In genomic region chr5:76025996-76026665, GRCm38 (mm10) we compare ENCODE assay signal across 8 mouse cellular contexts. TPM values are rescaled to one million over a fixed set of nuclear protein-coding genes. Genes with fewer than 3 reads are reported as not detected.
DNase-seq lines count a peak whose midpoint lies in the region; ATAC-seq and TF ChIP-seq lines count a peak whose summit lies in the region.

No protein-coding gene starts in this region.

- peak; percentile 88 for DNase-seq in heart, adult 11 months
- peak; percentile 22 for DNase-seq in right cerebral cortex, postnatal 14 days
- DNase-seq in right cerebral cortex, postnatal 10 days (ENCODE audit: low spot score in 2 of 2) = no peak
- DNase-seq in cerebellum, postnatal 10 days = peak; percentile 42 to 53
- DNase-seq in lung, postnatal 0 days (ENCODE audit: low spot score) = peak; percentile 50
- DNase-seq in testis, postnatal 10 days (ENCODE audit: low spot score) = no peak
- no peak for DNase-seq in layer of hippocampus, adult 9-10 months (ENCODE audit: low spot score)

- H3K9me3 ChIP-seq in heart, embryonic 12.5 days (replicated peaks) = no peaks in the 10 kb centered on the region
- H3K9me3 ChIP-seq in lung, postnatal 0 days (ENCODE audit: low read length) = no peaks in the 10 kb centered on the region

- TF ChIP-seq EP300 in lung, postnatal 0 days (IDR thresholded peaks at IDR 0.05) = no peak

- no peaks in the 10 kb centered on the region for H3K27me3 ChIP-seq in heart, embryonic 12.5 days (replicated peaks)
- no peaks in the 10 kb centered on the region for H3K27me3 ChIP-seq in lung, postnatal 0 days (replicated peaks; ENCODE audit: insufficient read depth, low read length)

- peak; percentile 73 for TF ChIP-seq CTCF in lung, postnatal 0 days (IDR thresholded peaks at IDR 0.05)

- no peak overlapping the region for H3K4me3 ChIP-seq in heart, embryonic 12.5 days
- no peak overlapping the region for H3K4me3 ChIP-seq in lung, postnatal 0 days (ENCODE audit: low read depth, low read length)

- no peak overlapping the region for H3K4me2 ChIP-seq in heart, embryonic 12.5 days
- no peak overlapping the region for H3K4me2 ChIP-seq in lung, postnatal 0 days (replicated peaks; ENCODE audit: low read depth, low read length)

- no peaks in the 10 kb centered on the region for H3K36me3 ChIP-seq in heart, embryonic 12.5 days
- no peaks in the 10 kb centered on the region for H3K36me3 ChIP-seq in lung, postnatal 0 days (ENCODE audit: insufficient read depth, low read length)

- H3K9ac ChIP-seq in heart, embryonic 12.5 days = no peak overlapping the region
- H3K9ac ChIP-seq in lung, postnatal 0 days (replicated peaks; ENCODE audit: low read depth) = no peak overlapping the region

- ATAC-seq in heart, embryonic 12.5 days (ENCODE audit: insufficient number of reproducible peaks, low FRiP score) = no peak
- ATAC-seq in lung, postnatal 0 days = no peak

- 52% methylated on average over 4 of the region's 4 CpGs for WGBS in heart, embryonic 12.5 days
- WGBS in lung, postnatal 0 days = 47% methylated on average over 4 of the region's 4 CpGs

- no peak overlapping the region for H3K27ac ChIP-seq in heart, embryonic 12.5 days (ENCODE audit: poor library complexity, severe bottlenecking)
- no peak overlapping the region for H3K27ac ChIP-seq in lung, postnatal 0 days (ENCODE audit: low read length)

- H3K4me1 ChIP-seq in heart, embryonic 12.5 days (replicated peaks) = peaks cover 19% of the 10 kb centered on the region
- H3K4me1 ChIP-seq in lung, postnatal 0 days (ENCODE audit: insufficient read depth, low read depth, low read length) = no peaks in the 10 kb centered on the region

RNA-seq across cellular contexts. Expression of gene Kdr, which starts 47.9 kb away (rescaled TPM):
- 48.0 and 48.6 TPM in 2 replicates for polyA plus RNA-seq in heart, embryonic 12.5 days (2016; fragmentation: Nextera tagmentation; extraction: Ambion mirVana)
- polyA plus RNA-seq in lung, postnatal 0 days (2015; fragmentation: Nextera tagmentation; extraction: Ambion mirVana) = 46.4 and 69.4 TPM in 2 replicates

Comparison
In these comparisons a context has a peak if more than half of its experiments do, and no peak if none do; other contexts are left out.
1. DNase-seq: peak in heart, adult 11 months (single experiment), right cerebral cortex, postnatal 14 days (single experiment), cerebellum, postnatal 10 days (2 of 2) and lung, postnatal 0 days (single experiment); none in right cerebral cortex, postnatal 10 days (0 of 2), testis, postnatal 10 days (single experiment) and layer of hippocampus, adult 9-10 months (single experiment).